Mouse (Mus musculus) brown adipose tissue, adult 24 weeks (tissue): Measurements from ENCODE around the gene BC030867. TPM values are rescaled to one million over a fixed set of nuclear protein-coding genes. Genes with fewer than 3 reads are reported as not detected.
A peak's percentile ranks its signal among the peaks of the same experiment; 100 is the strongest.

ENCODE experiments used
- H3K27ac ChIP-seq: fragments of 200-500 bp; replicated peaks from 2 replicates; pipeline ENCODE4 v1.5.1; 2012; ENCODE audit warnings: low read depth, mild to moderate bottlenecking, low read length
- H3K4me1 ChIP-seq: fragments of 200-500 bp; 2 replicates; pipeline ENCODE4 v1.6.1; 2012; ENCODE audit warnings: low read length, mixed read lengths; ENCODE audit not compliant: control insufficient read depth, insufficient read depth, insufficient read length
- H3K4me3 ChIP-seq: fragments of 200-500 bp; 2 replicates; pipeline ENCODE4 v1.5.1; 2012; ENCODE audit warnings: low read depth, mild to moderate bottlenecking, low read length, moderate library complexity; ENCODE audit not compliant: insufficient read depth
- polyA plus RNA-seq: library from polyadenylated mRNA; stranded (reverse); fragments of >200 nt; gene quantifications from 2 replicates; pipeline ENCODE4 v1.2.4, GENCODE M21; 2012; ENCODE audit not compliant: missing spikeins, insufficient read depth, insufficient read length

BC030867 gene
- polyA plus RNA-seq, 1 experiment, result not detected

DNA sequence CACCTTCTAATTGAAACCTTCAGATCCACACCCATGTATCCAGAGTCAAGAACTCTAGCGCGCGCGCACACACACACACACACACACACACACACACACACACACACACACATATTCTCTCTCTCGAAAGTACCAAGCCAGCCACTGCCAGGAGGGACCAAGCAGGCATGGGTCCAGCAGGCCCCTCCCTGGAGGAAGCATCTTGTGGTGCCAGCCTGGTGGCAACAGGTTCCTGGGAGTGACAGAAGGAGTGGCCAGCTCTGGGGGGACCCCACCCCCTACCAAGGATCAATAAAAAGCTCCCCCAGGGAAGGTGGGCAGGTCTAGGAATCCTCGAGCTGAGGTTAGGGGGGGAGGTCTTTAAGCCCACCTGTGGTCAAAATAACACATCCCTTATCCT lies 31.3 kb upstream of the BC030867 start:
- Histone ChIP-seq H3K27ac (peak overlapping the region; percentile 67), H3K4me1 (peaks cover 78% of the 10 kb centered on the region), H3K4me3 (peak overlapping the region; percentile 51)

DNA sequence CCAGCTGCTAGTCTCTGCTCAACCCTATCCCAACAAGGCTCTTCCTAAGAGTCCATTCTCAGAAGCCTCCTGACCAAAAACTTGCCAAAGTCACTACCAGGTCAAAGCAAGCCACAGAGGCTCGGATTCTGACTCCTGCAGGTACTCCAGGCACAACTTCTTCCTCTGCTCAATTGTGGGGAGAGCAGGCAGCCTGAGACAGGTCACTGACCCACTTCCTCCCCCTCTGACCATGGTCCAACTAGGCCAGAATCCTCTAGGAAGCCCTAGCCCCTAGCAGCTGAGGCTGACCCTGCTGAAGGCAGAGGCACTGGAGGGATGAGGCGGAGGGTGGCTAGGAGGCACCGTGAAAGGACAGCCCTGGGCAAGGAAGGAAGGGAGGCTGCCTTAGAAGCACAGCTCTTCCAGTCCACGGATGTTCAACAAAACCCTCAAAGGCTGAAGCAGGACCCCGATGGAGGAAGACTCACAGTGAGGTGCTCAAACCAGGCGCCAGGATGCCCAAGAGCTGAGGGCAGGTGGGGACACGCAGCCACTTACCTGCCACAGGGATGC lies 30.7 kb upstream of the BC030867 start:
- Histone ChIP-seq H3K27ac (peak overlapping the region; percentile 67), H3K4me1 (peaks cover 80% of the 10 kb centered on the region), H3K4me3 (peak overlapping the region; percentile 51)

DNA sequence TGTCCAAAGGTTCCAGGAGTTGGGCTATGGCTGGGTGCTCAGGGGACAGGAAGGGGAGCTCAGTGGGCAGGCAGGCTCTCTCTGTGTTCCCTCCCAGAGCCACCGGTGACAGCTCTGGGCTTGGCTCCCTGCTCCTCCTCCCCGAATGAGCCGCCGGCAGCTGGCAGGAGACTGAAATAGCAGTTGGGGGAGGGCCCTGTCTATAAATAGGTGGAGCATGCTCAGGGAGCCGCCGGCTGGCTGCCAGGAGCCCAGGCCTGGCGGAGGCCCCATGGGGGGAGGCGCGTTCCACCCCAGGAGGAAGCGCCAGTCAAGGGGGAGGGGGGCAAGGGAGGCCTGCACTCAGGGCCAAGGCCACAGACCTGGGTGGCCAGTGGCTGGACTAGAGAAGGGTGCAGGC lies 29.9 kb upstream of the BC030867 start:
- Histone ChIP-seq H3K27ac (peak overlapping the region; percentile 81), H3K4me1 (peaks cover 82% of the 10 kb centered on the region), H3K4me3 (peak overlapping the region; percentile 51)

DNA sequence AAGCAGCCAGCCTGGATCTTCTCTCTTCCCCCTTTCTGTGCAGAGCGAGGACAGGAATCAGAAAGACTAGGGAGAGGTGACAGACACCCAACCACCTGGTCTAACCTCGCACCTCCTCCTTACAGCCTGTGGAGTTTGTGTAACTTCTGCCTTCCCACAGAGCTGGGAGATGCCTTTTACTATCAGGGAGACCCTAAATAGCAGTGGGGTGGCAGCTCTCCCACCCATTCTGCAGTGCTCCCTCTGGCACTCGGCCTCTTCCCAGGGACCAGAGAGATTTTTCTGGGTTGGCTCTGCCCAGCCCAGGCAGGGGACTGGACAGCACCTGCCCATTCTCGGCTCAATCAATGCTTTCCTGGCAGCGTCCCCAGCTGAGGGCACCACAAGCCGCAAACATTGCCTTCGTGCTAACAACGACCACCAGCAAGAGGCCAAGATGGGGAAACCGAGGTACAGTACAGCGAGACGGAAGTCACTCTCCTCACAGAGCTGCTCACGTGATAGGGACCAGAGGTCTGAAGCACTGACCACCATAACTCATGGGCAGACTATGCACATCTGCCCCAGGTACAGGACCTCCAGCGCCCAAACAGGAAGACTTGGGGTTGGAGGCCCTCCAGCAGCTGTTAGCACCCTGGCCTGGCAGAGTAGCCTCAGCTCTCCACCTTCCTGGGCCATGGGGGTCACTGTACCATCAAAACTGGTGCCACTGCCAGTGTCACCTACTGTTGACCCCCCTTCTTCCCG lies 29.3 kb upstream of the BC030867 start:
- Histone ChIP-seq H3K4me3 (no peak overlapping the region), H3K4me1 (peaks cover 80% of the 10 kb centered on the region), H3K27ac (peak overlapping the region; percentile 81)

DNA sequence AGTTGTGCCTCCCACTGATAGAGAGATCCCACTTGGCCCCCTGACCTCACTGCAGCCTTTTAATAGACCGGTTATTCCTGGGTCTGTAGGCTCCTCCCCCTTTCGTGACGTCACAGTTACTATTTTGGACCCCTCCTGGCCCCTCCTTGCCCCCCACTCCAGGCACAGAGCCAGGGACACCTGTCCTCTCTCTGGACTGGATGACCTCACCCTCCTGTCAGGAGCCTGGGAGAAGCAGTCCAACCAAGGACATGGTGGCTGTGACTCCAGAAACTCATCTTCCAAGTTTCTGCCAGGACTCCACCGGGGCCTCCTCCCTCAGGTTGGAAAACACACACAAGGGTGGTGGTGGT lies 28.7 kb upstream of the BC030867 start:
- peak overlapping the region; percentile 81 for H3K27ac ChIP-seq
- H3K4me1 ChIP-seq, result peaks cover 80% of the 10 kb centered on the region
- H3K4me3 ChIP-seq, result no peak overlapping the region

DNA sequence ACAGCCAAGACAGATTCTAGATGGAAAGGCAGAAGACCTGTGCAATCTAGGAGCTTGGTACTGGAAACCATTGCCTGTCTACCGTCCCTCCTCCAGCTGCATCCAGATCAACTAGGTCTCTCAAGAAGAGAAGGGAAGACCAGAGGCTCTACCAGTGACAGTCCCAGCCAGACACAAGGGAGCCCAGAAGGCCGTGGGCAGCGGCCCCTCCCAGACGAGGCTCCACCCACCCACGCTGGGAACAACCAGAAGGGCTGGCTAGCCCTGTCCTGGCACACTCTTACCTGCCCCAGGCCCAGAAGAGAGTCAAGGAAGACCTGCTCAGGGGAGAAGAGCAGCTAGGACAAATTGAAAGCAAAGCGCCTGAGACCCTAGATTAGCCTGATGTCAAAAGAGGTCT lies 28.2 kb upstream of the BC030867 start:
- Histone ChIP-seq H3K4me1 (peaks cover 79% of the 10 kb centered on the region), H3K27ac (peak overlapping the region; percentile 81), H3K4me3 (no peak overlapping the region)

DNA sequence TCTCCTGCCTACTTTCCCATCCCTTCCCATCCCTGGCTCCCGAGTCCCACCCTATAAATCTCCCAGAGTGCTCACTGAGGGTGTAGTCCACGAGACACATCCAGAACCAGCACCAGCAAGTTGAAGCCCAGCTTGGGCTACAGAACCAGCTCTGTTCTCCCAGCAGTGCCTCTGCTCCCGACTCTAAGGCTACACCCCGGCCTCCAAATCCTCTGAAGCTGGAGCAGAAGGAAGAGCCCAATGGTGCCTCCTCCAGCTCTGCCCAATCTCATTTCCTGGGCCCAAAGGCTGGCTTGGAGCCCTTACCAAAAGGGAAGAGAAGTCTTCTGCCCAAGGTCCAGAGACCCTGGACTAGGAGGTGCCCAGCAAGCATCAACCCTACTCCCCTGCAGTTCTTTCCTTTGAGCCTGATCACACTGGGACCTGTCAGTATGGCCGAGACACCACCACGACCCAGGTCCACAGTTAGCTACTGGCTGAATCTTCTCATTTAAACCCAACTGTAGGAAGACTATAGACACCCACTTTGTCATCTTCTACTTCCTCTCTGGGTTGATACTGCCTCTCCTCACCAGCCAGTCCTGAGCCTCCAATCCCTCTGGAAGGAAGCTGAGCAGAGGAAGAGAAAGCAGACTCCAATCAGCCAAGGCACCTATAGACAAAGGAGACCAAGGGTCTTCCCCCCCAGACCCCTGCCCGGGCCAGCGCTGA lies 27.3 kb upstream of the BC030867 start:
- H3K4me1 ChIP-seq, result peaks cover 76% of the 10 kb centered on the region
- peak overlapping the region; percentile 81 for H3K27ac ChIP-seq
- H3K4me3 ChIP-seq, result no peak overlapping the region

DNA sequence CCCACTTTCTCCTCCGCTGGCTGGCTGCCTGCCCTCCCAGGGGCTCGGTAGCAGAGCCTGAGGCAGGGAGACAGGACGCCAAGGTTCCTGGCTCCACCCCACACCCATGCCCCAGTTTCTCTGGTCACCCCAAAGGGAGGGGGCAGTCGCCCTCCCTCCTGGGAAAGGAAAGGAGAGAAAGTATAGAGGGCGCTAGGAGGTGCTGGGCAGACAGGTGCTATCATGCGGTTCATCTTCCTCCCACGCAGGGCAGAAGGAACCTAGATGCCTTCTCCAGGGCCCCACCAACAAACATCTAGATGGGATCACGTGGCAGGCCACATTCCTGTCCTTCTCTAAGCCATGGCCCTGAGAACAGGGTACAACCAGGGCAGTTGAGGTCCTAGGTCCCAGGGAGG lies 26.7 kb upstream of the BC030867 start:
- Histone ChIP-seq H3K4me1 (peaks cover 78% of the 10 kb centered on the region), H3K27ac (peak overlapping the region; percentile 81)

DNA sequence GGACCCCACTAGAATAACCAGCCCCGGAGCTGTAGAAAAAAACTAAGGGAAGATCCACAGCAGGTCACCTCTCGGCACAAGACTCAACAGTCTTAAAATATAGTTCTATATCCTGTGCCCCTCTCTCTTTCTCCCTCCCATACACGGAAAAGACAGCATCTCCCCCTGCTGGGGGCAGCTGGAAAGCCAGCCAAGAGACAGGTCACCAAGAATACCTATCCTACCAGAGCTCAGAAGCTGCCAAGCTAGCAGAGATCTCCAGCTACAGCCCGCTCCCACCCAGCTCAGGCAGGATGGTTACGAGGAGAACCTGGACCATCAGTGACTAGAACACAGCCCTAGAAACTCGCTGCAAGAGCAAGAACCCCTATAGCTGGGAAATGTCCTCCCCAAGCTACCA lies 25.5 kb upstream of the BC030867 start:
- no peak overlapping the region for H3K27ac ChIP-seq

More for the DNA sequence above, 26.7 kb upstream of the BC030867 start:
- no peak overlapping the region for H3K4me3 ChIP-seq

DNA sequence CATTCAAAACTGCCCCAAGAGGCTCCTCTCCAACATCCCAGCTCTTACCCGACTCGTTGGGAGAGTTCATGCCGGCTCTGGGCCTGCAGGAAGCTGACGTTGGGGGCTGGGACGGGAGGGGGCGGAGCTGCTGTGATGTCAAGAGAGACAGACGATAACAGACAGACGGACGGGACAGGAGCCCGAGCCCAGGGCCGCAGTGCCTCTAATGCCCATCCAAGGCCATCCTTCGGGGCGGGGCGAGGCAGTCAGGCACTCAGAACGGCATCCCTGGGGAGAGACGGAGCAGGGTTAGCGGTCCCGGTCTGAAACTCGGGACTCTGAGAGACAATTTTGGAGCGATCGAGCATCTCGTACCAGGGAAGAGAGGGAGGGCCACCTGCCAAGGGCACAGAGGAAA lies 24.0 kb upstream of the BC030867 start:
- peak overlapping the region; percentile 41 for H3K4me3 ChIP-seq
- peak overlapping the region; percentile 55; the same call in 1 of the 2 replicates for H3K27ac ChIP-seq
- H3K4me1 ChIP-seq, result peaks cover 73% of the 10 kb centered on the region

More for the DNA sequence above, 25.5 kb upstream of the BC030867 start:
- Histone ChIP-seq H3K4me3 (no peak overlapping the region), H3K4me1 (peaks cover 77% of the 10 kb centered on the region)

DNA sequence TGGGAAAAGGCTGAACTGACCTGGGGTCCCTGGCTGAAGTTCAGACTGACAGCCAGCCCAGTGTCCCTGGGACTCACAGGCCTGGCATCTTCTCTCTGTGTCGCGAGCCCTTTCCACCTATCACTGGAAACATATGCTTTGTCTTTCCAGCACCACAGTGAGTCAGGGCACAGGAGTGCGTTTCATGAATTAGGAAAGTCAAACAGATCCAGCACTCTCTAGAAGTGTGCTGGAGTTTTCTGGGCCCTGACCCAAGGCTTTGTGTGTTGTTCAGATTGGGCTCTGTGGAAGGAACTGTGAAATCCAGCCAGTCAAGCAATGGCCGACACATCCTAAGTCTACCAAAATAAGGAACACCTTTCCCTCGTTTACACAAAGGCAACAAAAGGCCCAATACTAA lies 23.5 kb upstream of the BC030867 start:
- Histone ChIP-seq H3K4me1 (peaks cover 67% of the 10 kb centered on the region), H3K27ac (peak overlapping the region; percentile 24; the same call in 1 of the 2 replicates), H3K4me3 (no peak overlapping the region)

DNA sequence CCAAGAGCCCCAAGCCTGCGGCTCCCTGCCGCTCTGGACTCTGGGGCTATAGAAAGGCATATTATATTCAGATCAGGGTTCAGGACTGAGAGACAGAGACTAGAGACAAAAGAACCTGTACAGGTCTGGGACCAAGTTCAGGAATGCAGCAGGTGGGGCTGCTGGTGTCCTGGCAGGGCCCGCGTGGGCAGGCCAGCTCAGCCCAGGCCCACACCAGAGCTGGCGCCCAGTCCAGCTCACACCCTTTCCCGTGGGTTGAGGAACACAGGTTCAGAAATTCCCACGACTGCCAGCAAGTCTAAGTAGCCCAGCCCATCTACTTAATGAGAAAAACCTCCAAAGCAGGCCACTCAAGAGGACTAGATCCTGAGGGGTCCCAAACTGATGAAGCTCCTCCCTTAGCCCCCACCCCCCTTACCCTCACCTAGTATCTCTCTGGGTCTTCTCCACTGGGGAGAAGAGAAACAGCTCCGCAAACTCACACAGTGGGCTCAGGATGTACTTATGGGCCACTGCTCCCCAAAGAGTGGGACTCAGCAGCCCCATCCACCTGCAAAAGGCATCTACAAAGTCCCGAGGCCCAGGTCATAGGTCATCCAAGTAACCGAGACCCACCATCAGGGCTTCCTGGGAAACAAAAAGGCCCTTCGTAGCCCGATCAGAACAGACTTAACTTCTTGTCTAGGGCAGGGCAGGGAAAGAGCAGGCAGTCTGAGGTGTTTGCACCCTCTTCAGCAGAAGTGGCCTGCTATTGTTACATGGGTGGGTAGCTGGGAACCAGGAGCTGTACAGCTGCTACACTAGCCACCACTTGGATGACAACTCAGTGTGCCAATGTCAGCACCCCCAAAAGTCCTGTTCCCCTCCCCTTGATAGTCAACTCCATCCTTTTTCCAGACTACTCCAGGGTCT lies 22.4 kb upstream of the BC030867 start:
- H3K4me1 ChIP-seq, result peaks cover 56% of the 10 kb centered on the region

DNA sequence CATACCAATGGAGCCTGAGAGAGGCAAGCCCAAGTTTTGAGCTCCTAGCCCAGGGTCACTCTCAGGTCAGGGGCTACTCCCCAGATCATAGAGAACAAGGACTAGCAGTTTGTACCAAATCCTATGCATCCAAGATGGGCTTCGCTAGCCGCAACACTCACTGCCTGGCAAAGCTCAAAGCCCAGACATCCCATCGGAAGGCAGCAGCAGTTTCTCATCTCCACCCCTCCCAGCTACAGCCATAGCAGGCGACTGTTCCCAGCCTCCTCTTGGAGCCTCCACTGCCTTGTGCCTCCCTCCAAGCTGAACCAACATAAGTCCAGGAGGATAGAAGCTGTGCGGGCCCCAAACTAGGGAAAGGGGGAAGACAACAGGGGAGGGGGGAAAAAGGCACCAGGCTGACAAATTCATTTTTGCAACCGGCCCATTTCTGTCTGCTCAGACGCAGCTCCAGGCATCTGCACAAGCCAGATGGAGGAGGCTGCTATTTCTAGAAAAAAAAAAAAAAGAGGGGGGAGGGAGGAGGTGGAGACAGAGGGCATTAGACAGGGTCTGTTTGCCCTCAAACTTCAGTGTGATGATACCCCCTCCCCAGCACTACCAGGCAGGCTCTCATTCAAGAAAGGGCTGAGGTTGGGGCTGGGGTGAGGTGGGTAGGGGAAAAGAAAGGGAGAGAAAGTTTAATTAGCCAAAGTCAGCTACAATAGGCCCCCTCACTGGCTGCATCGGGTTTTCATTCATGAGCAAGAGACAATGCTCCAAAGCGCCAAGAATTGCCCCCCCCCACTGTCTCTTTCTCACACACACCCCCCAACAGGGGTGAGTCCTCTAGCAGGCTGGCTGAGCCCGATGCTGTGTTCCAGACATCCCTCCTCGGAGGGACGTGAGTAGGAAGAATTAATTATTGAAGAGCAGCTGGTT lies 21.2 kb upstream of the BC030867 start:
- H3K4me3 ChIP-seq, result peak overlapping the region; percentile 90
- peaks cover 47% of the 10 kb centered on the region for H3K4me1 ChIP-seq
- H3K27ac ChIP-seq, result no peak overlapping the region

More for the DNA sequence above, 22.4 kb upstream of the BC030867 start:
- H3K27ac ChIP-seq, result no peak overlapping the region
- H3K4me3 ChIP-seq, result no peak overlapping the region; the same call in 1 of the 2 replicates

DNA sequence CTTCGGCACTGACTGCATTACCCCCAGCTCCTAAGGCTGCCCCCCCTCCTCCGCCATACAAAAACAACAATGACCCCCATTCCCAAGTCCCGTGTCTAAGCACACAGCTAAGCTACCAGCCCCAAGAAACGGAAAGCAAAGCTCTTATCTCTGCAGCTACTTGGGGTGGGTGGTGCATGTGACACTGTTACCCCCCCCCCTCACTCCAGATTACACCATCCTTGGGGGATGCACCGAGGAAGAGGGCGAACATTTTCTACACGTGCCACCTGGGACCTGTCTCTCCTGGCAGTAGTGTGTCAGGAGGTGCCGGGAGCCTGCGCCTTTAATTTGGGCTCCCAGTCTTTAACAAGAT lies 20.5 kb upstream of the BC030867 start:
- peaks cover 42% of the 10 kb centered on the region for H3K4me1 ChIP-seq
- peak overlapping the region; percentile 1; the same call in 1 of the 2 replicates for H3K27ac ChIP-seq
- peak overlapping the region; percentile 90 for H3K4me3 ChIP-seq
